8 mouse cellular contexts compared by ENCODE assay signal in genomic region chr9:57158013-57158470, GRCm38 (mm10). TPM values are rescaled to one million over a fixed set of nuclear protein-coding genes. Genes with fewer than 3 reads are reported as not detected.
DNase-seq lines count a peak whose midpoint lies in the region; ATAC-seq and TF ChIP-seq lines count a peak whose summit lies in the region.

Commd4 (minus strand) TSS chr9:57158331.

- peak within 1 kb of the TSS; percentile 42; the same call in 1 of the 2 replicates for H3K27ac ChIP-seq in forebrain, embryonic 12.5 days
- peak within 1 kb of the TSS; percentile 5; the same call in 1 of the 2 replicates for H3K27ac ChIP-seq in heart, postnatal 0 days (ENCODE audit: low read depth)
- H3K27ac ChIP-seq in liver, embryonic 16.5 days (ENCODE audit: low read length): no peak within 1 kb of the TSS
- peak within 1 kb of the TSS; percentile 69 for H3K27ac ChIP-seq in neural tube, embryonic 13.5 days (replicated peaks)
- H3K27ac ChIP-seq in testis, adult 2 months (ENCODE audit: control insufficient read depth, insufficient read depth, low read depth, low read length): peak within 1 kb of the TSS; percentile 68

- peak; percentile 94 for ATAC-seq in forebrain, embryonic 12.5 days (ENCODE audit: low FRiP score)
- peak; percentile 91 for ATAC-seq in heart, postnatal 0 days (ENCODE audit: insufficient read depth, low read depth)
- ATAC-seq in liver, embryonic 16.5 days (ENCODE audit: low read depth): peak; percentile 80
- peak; percentile 91 for ATAC-seq in neural tube, embryonic 13.5 days (ENCODE audit: low read depth)

- H3K4me2 ChIP-seq in forebrain, embryonic 12.5 days: peak within 1 kb of the TSS; percentile 97
- peak within 1 kb of the TSS; percentile 89 for H3K4me2 ChIP-seq in heart, postnatal 0 days (ENCODE audit: low read depth, low read length)
- H3K4me2 ChIP-seq in liver, embryonic 16.5 days (ENCODE audit: low read depth, low read length): peak within 1 kb of the TSS; percentile 81
- peak within 1 kb of the TSS; percentile 95 for H3K4me2 ChIP-seq in neural tube, embryonic 13.5 days

- peaks cover 32% of the 10 kb centered on the region for H3K36me3 ChIP-seq in E14TG2a.4 (ENCODE audit: insufficient read depth, low read length)
- H3K36me3 ChIP-seq in forebrain, embryonic 12.5 days (replicated peaks): peaks cover 10% of the 10 kb centered on the region
- H3K36me3 ChIP-seq in heart, postnatal 0 days (replicated peaks; ENCODE audit: control insufficient read depth, insufficient read depth, low read length): peaks cover 13% of the 10 kb centered on the region
- peaks cover 4% of the 10 kb centered on the region; the same call in 1 of the 2 replicates for H3K36me3 ChIP-seq in liver, embryonic 16.5 days (ENCODE audit: control insufficient read depth, insufficient read depth)
- H3K36me3 ChIP-seq in neural tube, embryonic 13.5 days: peaks cover 11% of the 10 kb centered on the region
- H3K36me3 ChIP-seq in testis, adult 2 months (ENCODE audit: control insufficient read depth, insufficient read depth, low read length): no peaks in the 10 kb centered on the region

- no peaks in the 10 kb centered on the region for H3K9me3 ChIP-seq in E14TG2a.4 (ENCODE audit: low read length)
- no peaks in the 10 kb centered on the region for H3K9me3 ChIP-seq in forebrain, embryonic 12.5 days
- H3K9me3 ChIP-seq in heart, postnatal 0 days (replicated peaks; ENCODE audit: control insufficient read depth, low read length): no peaks in the 10 kb centered on the region
- H3K9me3 ChIP-seq in liver, embryonic 16.5 days (replicated peaks; ENCODE audit: control insufficient read depth, low read length): no peaks in the 10 kb centered on the region
- no peaks in the 10 kb centered on the region for H3K9me3 ChIP-seq in neural tube, embryonic 13.5 days

- under 1% methylated on average over 24 of the region's 24 CpGs for WGBS in forebrain, embryonic 12.5 days
- under 1% methylated on average over 23 of the region's 24 CpGs for WGBS in heart, postnatal 0 days
- WGBS in liver, embryonic 16.5 days (ENCODE audit: insufficient replicate concordance): under 1% methylated on average over 24 of the region's 24 CpGs
- WGBS in neural tube, embryonic 13.5 days: under 1% methylated on average over 24 of the region's 24 CpGs

- H3K9ac ChIP-seq in forebrain, embryonic 12.5 days: peak within 1 kb of the TSS; percentile 76
- peak within 1 kb of the TSS; percentile 48; the same call in 1 of the 2 replicates for H3K9ac ChIP-seq in heart, postnatal 0 days (replicated peaks; ENCODE audit: low read depth, low read length)
- peak within 1 kb of the TSS; percentile 76 for H3K9ac ChIP-seq in liver, embryonic 16.5 days (ENCODE audit: low read depth, low read length)
- H3K9ac ChIP-seq in neural tube, embryonic 13.5 days: peak within 1 kb of the TSS; percentile 89

- H3K4me3 ChIP-seq in E14TG2a.4 (replicated peaks; ENCODE audit: low read length): peak within 1 kb of the TSS; percentile 99
- peak within 1 kb of the TSS; percentile 82 for H3K4me3 ChIP-seq in forebrain, embryonic 12.5 days (replicated peaks)
- H3K4me3 ChIP-seq in heart, postnatal 0 days (ENCODE audit: low read depth, low read length): peak within 1 kb of the TSS; percentile 63
- peak within 1 kb of the TSS; percentile 78 for H3K4me3 ChIP-seq in liver, embryonic 16.5 days (ENCODE audit: low read depth, low read length)
- H3K4me3 ChIP-seq in neural tube, embryonic 13.5 days: peak within 1 kb of the TSS; percentile 94
- peak within 1 kb of the TSS; percentile 92 for H3K4me3 ChIP-seq in testis, adult 2 months (ENCODE audit: control insufficient read depth, low read depth, low read length)

- no peak for TF ChIP-seq CTCF in E14TG2a.4 (conservative IDR thresholded peaks at IDR 0.05; ENCODE audit: low read length)
- TF ChIP-seq CTCF in heart, postnatal 0 days (IDR thresholded peaks at IDR 0.05; ENCODE audit: low read depth): no peak
- TF ChIP-seq CTCF in testis, adult 2 months (IDR thresholded peaks at IDR 0.05; ENCODE audit: control insufficient read depth, insufficient read depth, insufficient replicate concordance, low read depth, low read length): no peak

- peak; percentile 79; the same call in 1 of the 2 replicates for TF ChIP-seq EP300 in heart, postnatal 0 days (IDR thresholded peaks at IDR 0.05; ENCODE audit: low read depth)

- peak; percentile 87 for DNase-seq in c-Kit-positive CD71-positive TER-119-positive erythroid progenitor cells, embryonic 14.5 days (ENCODE audit: low spot score)
- peak; percentile 97 for DNase-seq in heart, postnatal 0 days (ENCODE audit: low spot score)
- peak; percentile 91 to 95 for DNase-seq in kidney, postnatal 4 days

- TF ChIP-seq POLR2A in testis, adult 2 months (IDR thresholded peaks at IDR 0.05; ENCODE audit: control insufficient read depth, low read depth, low read length): no peak

- peaks cover 60% of the 10 kb centered on the region for H3K4me1 ChIP-seq in E14TG2a.4 (replicated peaks; ENCODE audit: low read depth, low read length)
- H3K4me1 ChIP-seq in forebrain, embryonic 12.5 days: peaks cover 22% of the 10 kb centered on the region
- peaks cover 5% of the 10 kb centered on the region; the same call in 1 of the 2 replicates for H3K4me1 ChIP-seq in heart, postnatal 0 days (ENCODE audit: control insufficient read depth, insufficient read depth)
- H3K4me1 ChIP-seq in liver, embryonic 16.5 days (ENCODE audit: control insufficient read depth, low read depth, low read length): peaks cover 5% of the 10 kb centered on the region
- peaks cover 27% of the 10 kb centered on the region for H3K4me1 ChIP-seq in neural tube, embryonic 13.5 days (replicated peaks)
- peaks cover 13% of the 10 kb centered on the region for H3K4me1 ChIP-seq in testis, adult 2 months (ENCODE audit: control insufficient read depth, insufficient read depth, low read length)

- no peaks in the 10 kb centered on the region for H3K27me3 ChIP-seq in E14TG2a.4 (ENCODE audit: insufficient read depth, low read length)
- H3K27me3 ChIP-seq in forebrain, embryonic 12.5 days: peaks cover 6% of the 10 kb centered on the region
- H3K27me3 ChIP-seq in heart, postnatal 0 days (ENCODE audit: control insufficient read depth, insufficient read depth, low read length): no peaks in the 10 kb centered on the region
- H3K27me3 ChIP-seq in liver, embryonic 16.5 days (ENCODE audit: control insufficient read depth, insufficient read depth, low read depth, low read length): no peaks in the 10 kb centered on the region
- H3K27me3 ChIP-seq in neural tube, embryonic 13.5 days: peaks cover 6% of the 10 kb centered on the region; the same call in 1 of the 2 replicates
- H3K27me3 ChIP-seq in testis, adult 2 months (ENCODE audit: control insufficient read depth, insufficient read depth, low read length): no peaks in the 10 kb centered on the region

RNA-seq across cellular contexts. Expression of gene Commd4, which starts in this region (rescaled TPM):
- 108 TPM in 2 replicates for polyA plus RNA-seq in forebrain, embryonic 12.5 days (2016; fragmentation: Nextera tagmentation; extraction: Ambion mirVana)
- total RNA-seq in heart, postnatal 0 days (2014; rRNA removed; ENCODE audit: low replicate concordance): 21.1 and 45.2 TPM in 2 replicates
- 69.4 and 71.8 TPM in 2 replicates for polyA plus RNA-seq in heart, postnatal 0 days (2015; fragmentation: Nextera tagmentation; extraction: Ambion mirVana)
- 43.8 and 50.3 TPM in 2 replicates for polyA plus RNA-seq in liver, embryonic 16.5 days (2015; fragmentation: Nextera tagmentation; extraction: Ambion mirVana)
- 140 and 156 TPM in 2 replicates for polyA plus RNA-seq in neural tube, embryonic 13.5 days (2015; fragmentation: Nextera tagmentation; extraction: Ambion mirVana)
- 26.5 and 28.7 TPM in 2 replicates for polyA plus RNA-seq in testis, adult 2 months (2012; rRNA removed)
